Mouse (Mus musculus) cortical plate, adult 2 months (tissue): ENCODE results near the gene Elmo3. TPM values are rescaled to one million over a fixed set of nuclear protein-coding genes. Genes with fewer than 3 reads are reported as not detected.

Experiments
- H3K27ac ChIP-seq: fragments of 200-500 bp; 2 replicates; pipeline ENCODE4 v1.5.1; 2012; ENCODE audit warnings: low read length, control low read depth, inconsistent platforms; ENCODE audit not compliant: insufficient read depth
- H3K4me1 ChIP-seq: fragments of 200-500 bp; 2 replicates; pipeline ENCODE4 v1.6.1; 2011; ENCODE audit warnings: low read length; ENCODE audit not compliant: control insufficient read depth, insufficient read depth
- H3K4me3 ChIP-seq: fragments of 200-500 bp; 2 replicates; pipeline ENCODE4 v1.5.1; 2011; ENCODE audit warnings: mild to moderate bottlenecking, low read length, control low read depth; ENCODE audit not compliant: insufficient read depth
- CTCF ChIP-seq: fragments of 200-500 bp; IDR thresholded peaks from 2 replicates; pipeline ENCODE4 v1.5.1; 2011; ENCODE audit warnings: mild to moderate bottlenecking, control low read depth, low read length; ENCODE audit not compliant: insufficient read depth; ENCODE audit errors: extremely low read depth
- POLR2A ChIP-seq: fragments of 200-500 bp; IDR thresholded peaks from 2 replicates; pipeline ENCODE4 v1.6.1; 2011; ENCODE audit warnings: mild to moderate bottlenecking, low read length, control low read depth; ENCODE audit not compliant: insufficient read depth; ENCODE audit errors: extremely low read depth
- polyA plus RNA-seq: library from polyadenylated mRNA; depleted of rRNA; stranded (reverse); fragments of >200 nt; gene quantifications from 2 replicates; pipeline ENCODE4 v1.2.3, GENCODE M21; 2012; rRNA removed

Gene Elmo3
- polyA plus RNA-seq, 1 experiment = 2.9 TPM

- TF ChIP-seq POLR2A (no peak), CTCF (peak; percentile 10; the same call in 1 of the 2 replicates)
- no peak overlapping the region for H3K4me3 ChIP-seq
- no peaks in the 10 kb centered on the region for H3K4me1 ChIP-seq
- no peak overlapping the region for H3K27ac ChIP-seq
Measured at GRCm38 (mm10) chr8:105359646-105360045, 54.2 kb downstream of the Elmo3 start.

Other genes starting within 250 kb of the Elmo3 start
- gene Ces3b, start 221.8 kb upstream of the Elmo3 start, polyA plus RNA-seq = not detected in 2 replicates
- gene Ces4a, start 173.8 kb upstream of the Elmo3 start, polyA plus RNA-seq = not detected in 2 replicates
- 17.7 and 18.5 TPM in 2 replicates for gene Cbfb, start 134.9 kb upstream of the Elmo3 start, polyA plus RNA-seq
- 39.4 and 39.5 TPM in 2 replicates for gene D230025D16Rik, start 80.5 kb upstream of the Elmo3 start, polyA plus RNA-seq
- gene B3gnt9, start 50.4 kb upstream of the Elmo3 start, polyA plus RNA-seq = 5.2 and 5.5 TPM in 2 replicates
- 7.6 and 8.3 TPM in 2 replicates for gene Tradd, start 41.0 kb upstream of the Elmo3 start, polyA plus RNA-seq
- gene Fbxl8, start 41.0 kb upstream of the Elmo3 start, polyA plus RNA-seq = 2.0 and 2.2 TPM in 2 replicates
- 25.1 and 29.2 TPM in 2 replicates for gene Hsf4, start 35.8 kb upstream of the Elmo3 start, polyA plus RNA-seq
- 14.3 and 15.5 TPM in 2 replicates for gene Nol3, start 29.5 kb upstream of the Elmo3 start, polyA plus RNA-seq
- 24.3 and 26.3 TPM in 2 replicates for gene 4931428F04Rik, start 15.7 kb upstream of the Elmo3 start, polyA plus RNA-seq
- 1.4 and 1.9 TPM in 2 replicates for gene Exoc3l, start 9.5 kb upstream of the Elmo3 start, polyA plus RNA-seq
- gene E2f4, start 7.9 kb upstream of the Elmo3 start, polyA plus RNA-seq = 63.4 and 65.6 TPM in 2 replicates
- gene Lrrc29, start 20.7 kb downstream of the Elmo3 start, polyA plus RNA-seq = 3.7 and 4.3 TPM in 2 replicates
- gene Tmem208, start 20.8 kb downstream of the Elmo3 start, polyA plus RNA-seq = 71.5 and 78.1 TPM in 2 replicates
- 3.4 and 3.5 TPM in 2 replicates for gene Fhod1, start 42.4 kb downstream of the Elmo3 start, polyA plus RNA-seq
- gene Slc9a5, start 43.2 kb downstream of the Elmo3 start, polyA plus RNA-seq = 33.7 and 33.8 TPM in 2 replicates
- 3.0 and 3.2 TPM in 2 replicates for gene Plekhg4, start 67.7 kb downstream of the Elmo3 start, polyA plus RNA-seq
- not detected in 2 replicates for gene Kctd19, start 107.9 kb downstream of the Elmo3 start, polyA plus RNA-seq
- gene Lrrc36, start 108.0 kb downstream of the Elmo3 start, polyA plus RNA-seq = 0.64 and 0.94 TPM in 2 replicates
- gene Tppp3, start 165.9 kb downstream of the Elmo3 start, polyA plus RNA-seq = 77.9 and 93.2 TPM in 2 replicates
- gene Zdhhc1, start 191.3 kb downstream of the Elmo3 start, polyA plus RNA-seq = 63.6 and 66.2 TPM in 2 replicates
- not detected in 2 replicates for gene Hsd11b2, start 213.2 kb downstream of the Elmo3 start, polyA plus RNA-seq